Mouse (Mus musculus): ENCODE data around the gene Gm6583. TPM values are rescaled to one million over a fixed set of nuclear protein-coding genes. Genes with fewer than 3 reads are reported as not detected.

Gm6583 gene
- not detected in 2 replicates for polyA plus RNA-seq (2012; rRNA removed)

DNA sequence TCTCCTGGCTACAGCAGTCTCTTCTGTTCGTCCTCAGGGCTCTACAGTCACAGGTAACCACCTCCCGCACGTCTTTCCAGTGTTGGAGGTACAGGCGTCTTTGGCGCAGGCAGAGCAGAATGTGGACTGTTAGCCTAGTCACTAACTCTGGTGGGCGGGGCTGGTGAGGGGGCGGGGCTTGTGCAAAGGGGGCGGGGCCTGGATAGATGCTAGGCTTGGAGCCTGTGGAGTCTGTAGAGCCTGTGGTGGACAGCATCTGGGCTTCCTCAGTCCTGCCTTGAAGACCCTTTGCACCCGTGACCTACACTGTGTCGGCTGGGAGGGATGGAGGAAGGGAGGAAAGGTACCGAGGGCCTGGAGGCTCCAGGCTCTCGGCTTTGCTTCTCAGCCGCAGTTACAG lies at the start of gene Gm6583:
Gm6583 (minus strand) TSS at position 124 of the 400 bp plus-strand sequence.
- no peak for TF ChIP-seq CTCF (IDR thresholded peaks at IDR 0.05; ENCODE audit: borderline replicate concordance, extremely low read depth, insufficient read depth, insufficient read length)
- TF ChIP-seq POLR2A (IDR thresholded peaks at IDR 0.05; ENCODE audit: borderline replicate concordance, extremely low read depth, insufficient read depth, insufficient read length, poor library complexity, severe bottlenecking), result no peak
- DNase-seq (ENCODE audit: low read depth), result no peak

DNA sequence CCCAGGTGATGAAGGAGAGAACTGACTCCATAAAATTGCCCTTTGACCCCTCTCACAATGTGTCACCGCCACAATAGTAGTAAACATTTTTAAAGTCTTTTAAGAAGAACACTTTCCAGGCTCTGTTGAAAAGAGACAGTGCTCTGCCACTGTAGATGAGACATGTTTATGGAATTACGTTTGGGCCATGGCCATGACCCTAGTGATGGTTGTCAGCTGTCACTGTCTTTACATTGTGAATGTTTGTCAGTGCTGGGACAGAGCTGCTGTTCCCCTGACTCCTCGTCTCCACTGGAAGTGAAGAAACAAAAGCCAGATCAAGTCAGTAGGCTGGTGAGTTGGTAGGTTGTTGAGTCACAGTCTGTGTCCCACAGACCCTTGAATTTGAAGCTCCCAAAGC lies 46.6 kb upstream of the Gm6583 start:
- no peak for DNase-seq (ENCODE audit: low read depth)
- no peak for TF ChIP-seq CTCF (IDR thresholded peaks at IDR 0.05; ENCODE audit: borderline replicate concordance, extremely low read depth, insufficient read depth, insufficient read length)
- no peak for TF ChIP-seq POLR2A (IDR thresholded peaks at IDR 0.05; ENCODE audit: borderline replicate concordance, extremely low read depth, insufficient read depth, insufficient read length, poor library complexity, severe bottlenecking)

GRCm38 (mm10) chr5:112399284-112399683 lies 43.5 kb upstream of the Gm6583 start:
- no peak for DNase-seq (ENCODE audit: low read depth)
- no peak for TF ChIP-seq CTCF (IDR thresholded peaks at IDR 0.05; ENCODE audit: borderline replicate concordance, extremely low read depth, insufficient read depth, insufficient read length)
- no peak for TF ChIP-seq POLR2A (IDR thresholded peaks at IDR 0.05; ENCODE audit: borderline replicate concordance, extremely low read depth, insufficient read depth, insufficient read length, poor library complexity, severe bottlenecking)

DNA sequence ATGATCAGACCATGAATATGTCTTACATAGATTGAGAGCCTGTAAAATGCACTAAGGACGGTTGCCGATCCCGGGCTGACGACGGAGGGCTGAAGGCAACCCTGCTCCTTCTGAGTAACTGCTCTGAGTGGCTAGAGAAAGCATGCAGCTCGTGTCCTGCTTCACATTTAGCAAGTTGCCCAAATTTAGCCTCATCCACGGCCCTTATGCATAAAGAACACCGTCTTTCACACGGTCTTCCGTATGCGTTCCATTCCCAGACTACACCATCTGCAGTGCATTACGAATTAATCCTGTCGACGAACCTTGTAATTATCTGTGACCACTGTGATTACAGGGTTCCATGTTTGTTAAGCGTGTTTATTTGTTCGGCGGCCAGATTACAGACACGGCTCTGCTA lies 40.2 kb upstream of the Gm6583 start:
- no peak for TF ChIP-seq POLR2A (IDR thresholded peaks at IDR 0.05; ENCODE audit: borderline replicate concordance, extremely low read depth, insufficient read depth, insufficient read length, poor library complexity, severe bottlenecking)
- TF ChIP-seq CTCF (IDR thresholded peaks at IDR 0.05; ENCODE audit: borderline replicate concordance, extremely low read depth, insufficient read depth, insufficient read length), result no peak
- no peak for DNase-seq (ENCODE audit: low read depth)

DNA sequence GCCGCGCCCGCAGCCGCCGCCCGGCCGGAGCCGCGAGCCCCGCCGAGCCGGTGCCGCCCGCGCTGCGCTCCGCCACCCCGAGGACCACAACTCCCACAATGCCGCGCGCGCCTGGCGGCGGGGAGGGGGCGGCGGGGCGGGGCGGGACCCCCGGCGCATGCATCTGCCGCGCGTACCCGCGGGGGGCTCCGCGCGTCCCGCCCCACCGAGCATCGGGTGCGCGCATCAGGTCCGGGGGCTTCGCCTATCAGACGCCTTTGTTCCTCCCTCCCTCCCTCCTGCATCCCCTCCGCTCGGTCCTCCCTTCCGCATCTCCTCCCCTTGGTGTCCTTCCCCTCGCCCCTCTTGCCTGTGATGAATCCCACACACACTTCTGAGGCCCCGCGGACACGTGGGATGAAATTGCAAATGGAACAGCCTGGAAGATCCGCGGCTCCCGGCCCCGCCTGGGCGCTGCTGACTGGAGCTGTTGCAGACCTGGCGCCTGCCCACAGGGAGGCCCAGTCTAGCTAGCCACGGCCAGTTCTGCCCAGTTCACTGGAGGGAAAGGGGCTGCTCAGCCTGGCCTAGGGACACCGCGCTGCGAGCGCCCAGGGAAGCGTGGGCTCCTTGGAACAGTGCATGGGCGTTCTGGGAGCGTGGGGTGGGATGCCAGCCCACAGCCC lies 39.1 kb upstream of the Gm6583 start, which contains the start of gene Asphd2:
Asphd2 (minus strand) TSS at position 88 of the 665 bp plus-strand sequence.
- DNase-seq (ENCODE audit: low read depth), result peak; percentile 97
- TF ChIP-seq CTCF (IDR thresholded peaks at IDR 0.05; ENCODE audit: borderline replicate concordance, extremely low read depth, insufficient read depth, insufficient read length) (peak; percentile 7; the same call in 1 of the 2 replicates), POLR2A (IDR thresholded peaks at IDR 0.05; ENCODE audit: borderline replicate concordance, extremely low read depth, insufficient read depth, insufficient read length, poor library complexity, severe bottlenecking) (0 out of 2 replicates have a peak, but pooled peaks have one; percentile 30)

- TF ChIP-seq POLR2A (IDR thresholded peaks at IDR 0.05; ENCODE audit: borderline replicate concordance, extremely low read depth, insufficient read depth, insufficient read length, poor library complexity, severe bottlenecking) (no peak), CTCF (IDR thresholded peaks at IDR 0.05; ENCODE audit: borderline replicate concordance, extremely low read depth, insufficient read depth, insufficient read length) (no peak)
- no peak for DNase-seq (ENCODE audit: low read depth)
These were observed 38.6 kb upstream of the Gm6583 start for GRCm38 (mm10) chr5:112394415-112394763.

DNA sequence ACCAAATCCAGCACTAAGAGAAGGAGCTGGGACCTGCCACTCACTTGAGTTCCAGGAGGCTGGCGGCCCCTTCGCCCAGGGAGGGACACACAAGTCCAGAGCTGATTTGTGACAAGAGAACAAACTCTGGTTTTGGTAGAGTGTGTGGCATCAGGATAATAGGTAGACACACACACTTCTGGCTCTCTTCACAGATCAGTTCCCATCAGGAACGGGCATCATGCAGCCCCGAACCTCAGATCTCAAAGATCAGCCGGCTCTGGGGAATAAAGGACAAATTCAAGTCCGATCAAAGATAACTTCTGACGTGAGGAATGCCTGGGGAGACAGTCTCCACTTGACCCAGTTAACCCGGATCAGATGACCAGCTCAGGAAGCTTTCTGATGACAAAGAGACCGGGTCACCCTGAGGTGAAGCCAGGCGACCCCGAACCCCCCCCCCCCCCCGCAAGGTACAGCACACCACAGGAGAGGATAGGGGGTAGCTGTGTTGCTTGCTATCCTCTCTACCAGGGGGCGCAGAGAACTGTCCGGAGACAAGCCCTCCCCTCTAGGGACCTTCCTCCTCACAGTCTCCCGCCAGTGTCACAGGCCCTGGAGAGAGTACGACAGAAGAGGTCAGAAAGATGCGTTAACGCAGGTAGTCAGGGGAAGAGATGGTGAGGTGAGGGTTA lies 38.0 kb upstream of the Gm6583 start:
- no peak for DNase-seq (ENCODE audit: low read depth)
- no peak for TF ChIP-seq CTCF (IDR thresholded peaks at IDR 0.05; ENCODE audit: borderline replicate concordance, extremely low read depth, insufficient read depth, insufficient read length)
- no peak for TF ChIP-seq POLR2A (IDR thresholded peaks at IDR 0.05; ENCODE audit: borderline replicate concordance, extremely low read depth, insufficient read depth, insufficient read length, poor library complexity, severe bottlenecking)

GRCm38 (mm10) chr5:112391676-112392323 lies 36.0 kb upstream of the Gm6583 start:
- TF ChIP-seq POLR2A (IDR thresholded peaks at IDR 0.05; ENCODE audit: borderline replicate concordance, extremely low read depth, insufficient read depth, insufficient read length, poor library complexity, severe bottlenecking), result no peak
- no peak for TF ChIP-seq CTCF (IDR thresholded peaks at IDR 0.05; ENCODE audit: borderline replicate concordance, extremely low read depth, insufficient read depth, insufficient read length)
- DNase-seq (ENCODE audit: low read depth), result no peak

DNA sequence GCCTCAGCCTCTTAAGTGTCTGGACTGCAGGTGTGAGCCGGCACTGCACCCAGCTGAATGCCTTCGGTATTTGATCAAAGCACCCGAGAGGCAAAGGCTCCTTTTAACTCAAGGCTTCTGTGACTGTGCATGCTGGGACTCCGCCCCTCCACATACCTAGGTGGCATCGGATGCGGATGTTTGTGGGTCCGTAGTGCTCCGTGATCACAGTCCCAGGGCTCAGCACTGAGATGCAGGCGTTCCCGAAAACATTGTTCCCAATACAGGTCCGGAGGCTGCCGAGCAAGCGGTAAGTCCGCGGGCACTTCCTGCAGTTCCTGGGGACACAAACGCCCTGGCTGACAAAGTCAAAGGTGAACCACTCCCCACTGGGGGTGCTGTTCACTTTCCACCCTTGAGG lies 35.2 kb upstream of the Gm6583 start:
- TF ChIP-seq CTCF (IDR thresholded peaks at IDR 0.05; ENCODE audit: borderline replicate concordance, extremely low read depth, insufficient read depth, insufficient read length), result no peak
- TF ChIP-seq POLR2A (IDR thresholded peaks at IDR 0.05; ENCODE audit: borderline replicate concordance, extremely low read depth, insufficient read depth, insufficient read length, poor library complexity, severe bottlenecking), result no peak
- DNase-seq (ENCODE audit: low read depth), result no peak

DNA sequence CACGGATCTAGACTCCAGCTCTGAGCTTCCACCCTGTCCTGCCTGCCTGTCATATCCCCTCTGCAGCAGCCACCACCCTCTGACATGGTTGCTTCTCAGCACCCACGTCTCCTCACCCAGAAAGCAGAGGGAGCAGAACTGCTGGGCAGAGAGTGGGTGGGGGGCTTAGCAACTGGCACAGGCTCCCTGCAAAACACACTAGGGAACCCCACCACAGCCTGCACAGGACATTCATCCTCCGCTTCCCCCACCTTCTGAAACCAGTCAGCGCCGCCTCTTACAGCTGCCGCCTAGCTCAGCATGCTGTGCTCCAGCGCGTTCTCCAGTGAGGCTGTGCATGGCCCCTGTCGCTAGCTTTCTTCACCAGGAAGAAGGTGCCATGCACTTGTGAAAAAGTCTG lies 33.5 kb upstream of the Gm6583 start:
- no peak for TF ChIP-seq POLR2A (IDR thresholded peaks at IDR 0.05; ENCODE audit: borderline replicate concordance, extremely low read depth, insufficient read depth, insufficient read length, poor library complexity, severe bottlenecking)
- no peak for TF ChIP-seq CTCF (IDR thresholded peaks at IDR 0.05; ENCODE audit: borderline replicate concordance, extremely low read depth, insufficient read depth, insufficient read length)
- no peak for DNase-seq (ENCODE audit: low read depth)

DNA sequence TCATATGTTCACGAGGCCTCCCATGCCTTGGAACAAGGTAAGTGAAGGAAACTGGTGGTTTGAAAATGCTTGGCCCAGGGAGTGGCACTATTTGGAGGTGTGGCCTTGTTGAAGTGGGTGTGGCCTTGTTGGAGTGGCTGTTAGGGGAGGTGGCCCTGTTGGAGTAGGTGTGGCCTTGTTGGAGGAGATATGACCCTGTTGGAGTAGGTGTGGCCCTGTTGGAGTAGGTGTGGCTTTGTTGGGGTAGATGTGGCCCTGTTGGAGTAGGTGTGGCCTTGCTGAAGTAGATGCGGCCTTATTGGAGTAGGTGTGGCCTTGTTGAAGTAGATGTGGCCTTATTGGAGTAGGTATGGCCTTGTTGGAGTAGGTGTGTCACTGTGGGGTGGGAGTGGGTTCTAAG lies 30.1 kb upstream of the Gm6583 start:
- DNase-seq (ENCODE audit: low read depth), result no peak

More for the DNA sequence above, 30.1 kb upstream of the Gm6583 start:
- TF ChIP-seq POLR2A (IDR thresholded peaks at IDR 0.05; ENCODE audit: borderline replicate concordance, extremely low read depth, insufficient read depth, insufficient read length, poor library complexity, severe bottlenecking) (no peak), CTCF (IDR thresholded peaks at IDR 0.05; ENCODE audit: borderline replicate concordance, extremely low read depth, insufficient read depth, insufficient read length) (no peak)
